Mouse (Mus musculus) spleen, adult 2 months (tissue): Measurements from ENCODE around the gene Med25.

Experiments used
- CTCF ChIP-seq: fragments of 200-500 bp; IDR thresholded peaks from 2 replicates; pipeline ENCODE4 v1.5.1; 2011; ENCODE audit warnings: mild to moderate bottlenecking, inconsistent platforms; ENCODE audit not compliant: insufficient read depth, insufficient read length, insufficient replicate concordance; ENCODE audit errors: extremely low read depth
- POLR2A ChIP-seq: fragments of 200-500 bp; IDR thresholded peaks from 2 replicates; pipeline ENCODE4 v1.6.1; 2011; ENCODE audit warnings: low read depth, low read length, inconsistent platforms

- TF ChIP-seq CTCF (no peak), POLR2A (no peak)
These were observed 30.1 kb downstream of the Med25 start for GRCm38 (mm10) chr7:44862434-44862833.
